Mouse (Mus musculus) neutrophil, adult 5-6 weeks (primary cell): ENCODE data around the gene Syna. TPM values are rescaled to one million over a fixed set of nuclear protein-coding genes. Genes with fewer than 3 reads are reported as not detected.
A peak's percentile ranks its signal among the peaks of the same experiment; 100 is the strongest.

ENCODE experiments used
- ATAC-seq: fragments of 151-379, 151-347 bp; 2 replicates; pipeline ENCODE4 v1.8.0; 2017; ENCODE audit warnings: mild to moderate bottlenecking, moderate TSS enrichment; ENCODE audit not compliant: insufficient number of reproducible peaks, poor library complexity, low FRiP score, severe bottlenecking; ENCODE audit errors: extremely low read depth
- total RNA-seq: library from RNA; stranded (forward); fragments of 200-1000 nt; gene quantifications from 2 replicates; pipeline ENCODE4 v1.2.3, GENCODE M21; 2017

Syna gene
- total RNA-seq, 1 experiment from 2014 or later = not detected

DNA sequence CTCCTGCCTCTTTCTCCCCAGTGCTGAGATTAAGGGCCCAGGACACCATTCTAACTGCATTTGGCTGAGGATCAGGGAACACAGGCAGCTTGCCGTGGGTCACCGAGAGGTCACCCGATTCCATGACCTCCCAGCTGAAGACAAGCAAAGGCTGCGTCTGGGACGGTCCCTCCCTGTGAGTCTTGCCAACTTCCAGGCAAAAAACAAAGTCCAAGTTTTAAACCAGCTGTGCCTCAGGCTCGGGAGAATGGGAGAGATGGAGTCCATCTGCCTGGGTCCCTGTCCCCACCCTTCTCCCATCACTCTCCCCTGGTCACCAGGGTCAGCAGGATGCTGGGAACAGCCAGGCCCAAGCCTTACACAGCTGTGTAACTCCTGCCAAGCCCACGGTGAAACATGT is 18.3 kb downstream of the Syna start:
- no peak for ATAC-seq

DNA sequence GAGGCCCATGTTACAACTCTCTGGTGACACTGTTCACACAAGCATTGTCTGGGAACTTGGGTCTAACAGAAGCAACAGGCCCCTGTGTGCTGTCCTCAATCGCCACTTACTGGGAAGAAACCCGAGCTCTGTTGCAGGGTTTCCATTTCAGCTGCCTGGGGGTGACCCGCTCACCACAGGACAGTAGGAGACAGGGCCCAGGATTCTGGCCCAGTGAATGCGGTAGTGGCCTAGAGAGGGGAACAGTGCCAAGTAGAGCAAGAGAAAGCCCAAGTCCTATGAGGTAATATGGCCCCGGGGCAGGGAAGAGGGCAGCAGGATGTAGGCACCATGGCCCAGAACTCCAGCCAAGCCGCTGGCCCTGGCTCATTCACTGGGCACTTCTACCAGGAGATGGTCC is 19.1 kb downstream of the Syna start:
- no peak for ATAC-seq

DNA sequence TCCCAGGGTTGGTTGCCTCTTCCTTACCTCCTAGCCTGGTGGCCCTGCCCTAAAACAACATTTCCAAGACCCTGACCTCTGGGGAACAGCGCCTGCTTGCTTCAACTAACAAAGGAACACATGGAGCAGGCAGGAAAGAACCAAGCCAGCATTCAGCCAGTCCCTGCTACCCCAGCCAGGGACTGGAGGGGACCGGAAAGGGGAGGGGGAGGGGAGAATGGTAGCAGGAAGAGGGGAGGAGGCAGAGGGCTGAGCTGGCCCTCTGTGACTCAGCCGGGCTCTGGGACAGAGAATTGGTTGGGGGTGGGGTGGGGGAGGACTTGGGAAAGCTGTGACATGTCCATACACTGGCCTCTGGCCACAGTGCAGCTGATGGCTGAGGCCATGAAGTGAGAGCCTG is 20.1 kb downstream of the Syna start:
- no peak for ATAC-seq

- ATAC-seq = no peak
Measured at GRCm38 (mm10) chr5:134536036-134536435, 23.9 kb downstream of the Syna start.

GRCm38 (mm10) chr5:134532417-134532816 is 27.6 kb downstream of the Syna start:
- ATAC-seq = peak; percentile 96

GRCm38 (mm10) chr5:134531585-134531984 is 28.4 kb downstream of the Syna start:
- no peak for ATAC-seq

- no peak for ATAC-seq
Measured at GRCm38 (mm10) chr5:134530830-134531229, 29.1 kb downstream of the Syna start.

DNA sequence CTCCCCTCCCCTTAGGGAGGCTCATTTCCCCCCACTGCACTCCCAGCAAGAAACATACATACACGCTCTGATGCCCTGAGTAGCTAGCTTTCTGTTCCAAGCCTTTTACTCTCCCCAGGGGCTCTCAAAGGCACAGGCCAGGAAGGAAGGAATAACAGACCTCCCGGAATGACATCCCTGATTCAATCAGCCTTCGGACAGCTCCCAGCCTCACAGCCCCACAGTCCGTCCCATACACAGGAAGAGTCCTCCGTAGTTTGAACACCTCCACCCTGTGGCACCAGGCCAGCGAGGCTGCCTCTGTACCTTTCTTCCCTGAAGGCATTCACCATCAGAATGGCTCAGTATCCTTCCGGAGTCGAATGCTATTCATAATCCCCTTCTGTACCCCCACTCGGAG is 31.5 kb downstream of the Syna start:
- no peak for ATAC-seq

DNA sequence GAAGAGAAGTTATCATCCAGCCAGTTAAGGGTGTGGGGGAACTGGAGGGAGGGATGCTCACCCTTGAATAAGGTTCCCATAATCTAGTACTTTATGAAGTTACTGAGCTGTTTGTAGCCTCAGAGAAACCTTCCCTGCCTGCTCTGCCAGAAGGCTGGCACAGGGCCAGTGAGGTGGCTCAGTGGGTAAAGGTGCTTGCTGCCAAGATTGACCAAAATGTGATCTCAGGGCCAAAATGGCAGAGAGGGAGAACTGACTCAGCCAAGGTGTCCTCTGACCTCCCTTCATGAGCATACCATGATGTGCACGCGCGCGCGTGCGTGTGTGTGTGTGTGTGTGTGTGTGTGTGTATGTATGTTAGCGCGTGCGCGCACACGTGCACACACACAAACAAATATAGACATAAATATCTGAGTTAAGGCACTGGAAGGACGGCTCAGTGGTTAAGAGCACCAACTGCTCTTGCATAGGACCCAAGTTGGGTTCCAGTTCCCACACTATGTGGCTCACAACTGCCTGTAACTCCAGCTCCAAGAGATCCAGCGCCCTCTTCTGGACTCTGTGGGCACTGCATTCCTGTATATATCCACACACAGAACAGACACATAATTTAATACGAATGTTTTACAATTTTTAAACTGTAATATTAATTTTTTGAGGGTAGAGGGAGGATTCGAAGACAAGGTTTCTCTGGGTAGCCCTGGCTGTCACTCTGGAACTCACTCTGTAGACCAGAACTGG is 33.8 kb downstream of the Syna start:
- ATAC-seq = no peak

- ATAC-seq = no peak
Measured at GRCm38 (mm10) chr5:134523728-134524127, 36.2 kb downstream of the Syna start.

- no peak for ATAC-seq
Measured at GRCm38 (mm10) chr5:134522524-134522923, 37.4 kb downstream of the Syna start.

DNA sequence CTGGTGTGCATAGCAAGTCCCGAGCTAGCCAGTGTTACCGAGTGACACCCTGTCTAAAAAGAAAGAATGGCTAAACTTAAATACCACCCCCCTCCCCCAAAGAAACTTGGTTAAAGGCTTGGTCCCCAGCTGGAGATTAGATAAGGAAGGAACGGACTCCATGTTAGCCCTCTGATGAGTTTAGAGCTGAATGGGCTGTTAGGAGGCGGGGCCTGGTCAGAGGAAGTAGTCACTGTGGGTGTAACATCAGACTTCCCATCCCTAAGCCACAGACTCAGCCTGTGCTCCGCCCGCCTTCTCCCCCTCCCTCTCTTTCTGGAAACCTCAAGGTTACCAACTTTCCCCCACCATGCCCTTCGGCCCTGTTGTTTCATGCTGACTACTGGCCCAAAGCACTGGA is 38.2 kb downstream of the Syna start:
- ATAC-seq = peak; percentile 91

- no peak for ATAC-seq
Measured at GRCm38 (mm10) chr5:134521131-134521530, 38.8 kb downstream of the Syna start.

- ATAC-seq = no peak
Measured at GRCm38 (mm10) chr5:134520120-134520519, 39.9 kb downstream of the Syna start.

- no peak for ATAC-seq
Measured at GRCm38 (mm10) chr5:134519471-134519870, 40.5 kb downstream of the Syna start.

- no peak for ATAC-seq
Measured at GRCm38 (mm10) chr5:134512086-134512485, 47.9 kb downstream of the Syna start.

GRCm38 (mm10) chr5:134510266-134510665 is 49.7 kb downstream of the Syna start:
- ATAC-seq = no peak

DNA sequence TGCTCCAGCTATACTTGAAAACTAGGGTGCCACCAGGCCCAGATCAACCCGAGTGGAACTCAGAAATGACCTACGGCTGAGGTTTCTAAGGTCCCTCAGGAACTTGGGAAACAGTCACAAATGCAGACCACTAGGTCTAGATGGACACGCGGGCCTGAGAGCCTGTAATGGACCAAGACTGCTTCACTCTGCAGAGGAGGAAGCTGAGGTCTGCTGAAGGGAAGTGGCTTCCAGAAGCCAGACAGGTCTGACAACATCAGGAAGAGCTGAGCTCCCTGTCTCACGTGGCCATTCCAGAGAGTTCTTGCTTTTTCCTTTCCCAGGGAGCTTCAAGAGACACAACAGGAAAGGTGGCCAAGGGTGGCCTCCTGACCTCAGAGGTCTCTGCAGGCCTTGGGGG is 51.0 kb downstream of the Syna start:
- ATAC-seq = no peak; the same call in 1 of the 2 replicates
